Mouse (Mus musculus): Measurements from ENCODE around the gene Trpv4. TPM values are rescaled to one million over a fixed set of nuclear protein-coding genes. Genes with fewer than 3 reads are reported as not detected.

The Trpv4 gene
- polyA plus RNA-seq, 1 experiment = 1.5 TPM

GRCm38 (mm10) chr5:114669014-114669413 lies 10.8 kb upstream of the Trpv4 start:
- Histone ChIP-seq H3K4me3 (replicated peaks) (no peak overlapping the region), H3K9me3 (no peaks in the 10 kb centered on the region), H3K27me3 (replicated peaks) (peaks cover 6% of the 10 kb centered on the region), H3K4me1 (peaks cover 23% of the 10 kb centered on the region), H3K36me3 (replicated peaks; ENCODE audit: low read length) (peaks cover 31% of the 10 kb centered on the region)
- TF ChIP-seq FLI1 (IDR thresholded peaks at IDR 0.05; ENCODE audit: low read length) (no peak), GATA1 (IDR thresholded peaks at IDR 0.05; ENCODE audit: borderline replicate concordance, low read length) (no peak)

GRCm38 (mm10) chr5:114667228-114667856 lies 9.1 kb upstream of the Trpv4 start:
- H3K4me3 ChIP-seq (replicated peaks) = peak overlapping the region; percentile 92
- H3K9me3 ChIP-seq = no peaks in the 10 kb centered on the region
- H3K36me3 ChIP-seq (replicated peaks; ENCODE audit: low read length) = peaks cover 17% of the 10 kb centered on the region
- no peak for TF ChIP-seq FLI1 (IDR thresholded peaks at IDR 0.05; ENCODE audit: low read length)
- H3K4me1 ChIP-seq = peaks cover 27% of the 10 kb centered on the region
- H3K27me3 ChIP-seq (replicated peaks) = peaks cover 9% of the 10 kb centered on the region

- TF ChIP-seq GATA1 (IDR thresholded peaks at IDR 0.05; ENCODE audit: borderline replicate concordance, low read length) (no peak), FLI1 (IDR thresholded peaks at IDR 0.05; ENCODE audit: low read length) (no peak)
- peak overlapping the region; percentile 79 for H3K4me3 ChIP-seq (replicated peaks)
- H3K9me3 ChIP-seq = peaks cover under 1% of the 10 kb centered on the region
- H3K27me3 ChIP-seq (replicated peaks) = peaks cover 9% of the 10 kb centered on the region
- H3K4me1 ChIP-seq = peaks cover 30% of the 10 kb centered on the region
- H3K36me3 ChIP-seq (replicated peaks; ENCODE audit: low read length) = peaks cover 17% of the 10 kb centered on the region
Observed at GRCm38 (mm10) chr5:114666659-114667058, 8.4 kb upstream of the Trpv4 start.

- TF ChIP-seq FLI1 (IDR thresholded peaks at IDR 0.05; ENCODE audit: low read length) (no peak), GATA1 (IDR thresholded peaks at IDR 0.05; ENCODE audit: borderline replicate concordance, low read length) (no peak)
- Histone ChIP-seq H3K27me3 (replicated peaks) (peaks cover 20% of the 10 kb centered on the region), H3K4me3 (replicated peaks) (no peak overlapping the region), H3K9me3 (peaks cover 4% of the 10 kb centered on the region), H3K4me1 (peaks cover 46% of the 10 kb centered on the region), H3K36me3 (replicated peaks; ENCODE audit: low read length) (peaks cover 8% of the 10 kb centered on the region)
Observed at GRCm38 (mm10) chr5:114664750-114665149, 6.5 kb upstream of the Trpv4 start.

GRCm38 (mm10) chr5:114664139-114664538 lies 5.9 kb upstream of the Trpv4 start:
- no peak for TF ChIP-seq GATA1 (IDR thresholded peaks at IDR 0.05; ENCODE audit: borderline replicate concordance, low read length)
- H3K36me3 ChIP-seq (replicated peaks; ENCODE audit: low read length) = peaks cover 3% of the 10 kb centered on the region
- peaks cover 46% of the 10 kb centered on the region for H3K4me1 ChIP-seq
- H3K9me3 ChIP-seq = peaks cover 4% of the 10 kb centered on the region
- H3K27me3 ChIP-seq (replicated peaks) = peaks cover 27% of the 10 kb centered on the region
- no peak overlapping the region for H3K4me3 ChIP-seq (replicated peaks)

- H3K4me3 ChIP-seq (replicated peaks) = peak overlapping the region; percentile 51
- peaks cover 4% of the 10 kb centered on the region for H3K9me3 ChIP-seq
- TF ChIP-seq FLI1 (IDR thresholded peaks at IDR 0.05; ENCODE audit: low read length) (no peak), GATA1 (IDR thresholded peaks at IDR 0.05; ENCODE audit: borderline replicate concordance, low read length) (no peak)
- peaks cover 57% of the 10 kb centered on the region for H3K27me3 ChIP-seq (replicated peaks)
- H3K4me1 ChIP-seq = peaks cover 48% of the 10 kb centered on the region
- H3K36me3 ChIP-seq (replicated peaks; ENCODE audit: low read length) = no peaks in the 10 kb centered on the region
Observed at GRCm38 (mm10) chr5:114661029-114661428, 2.8 kb upstream of the Trpv4 start.

- TF ChIP-seq FLI1 (IDR thresholded peaks at IDR 0.05; ENCODE audit: low read length) (no peak), GATA1 (IDR thresholded peaks at IDR 0.05; ENCODE audit: borderline replicate concordance, low read length) (no peak)
- peak overlapping the region; percentile 17 for H3K4me3 ChIP-seq (replicated peaks)
- H3K36me3 ChIP-seq (replicated peaks; ENCODE audit: low read length) = no peaks in the 10 kb centered on the region
- H3K4me1 ChIP-seq = peaks cover 49% of the 10 kb centered on the region
- H3K27me3 ChIP-seq (replicated peaks) = peaks cover 81% of the 10 kb centered on the region
- peaks cover 4% of the 10 kb centered on the region for H3K9me3 ChIP-seq
Observed at GRCm38 (mm10) chr5:114657426-114657825, 795 bp downstream of the Trpv4 start.

- no peaks in the 10 kb centered on the region for H3K36me3 ChIP-seq (replicated peaks; ENCODE audit: low read length)
- H3K4me1 ChIP-seq = peaks cover 51% of the 10 kb centered on the region
- TF ChIP-seq GATA1 (IDR thresholded peaks at IDR 0.05; ENCODE audit: borderline replicate concordance, low read length) = no peak
- TF ChIP-seq FLI1 (IDR thresholded peaks at IDR 0.05; ENCODE audit: low read length) = no peak
- no peaks in the 10 kb centered on the region for H3K9me3 ChIP-seq
- H3K4me3 ChIP-seq (replicated peaks) = no peak overlapping the region
- peaks cover 87% of the 10 kb centered on the region for H3K27me3 ChIP-seq (replicated peaks)
Observed at GRCm38 (mm10) chr5:114656305-114656704, 1.9 kb downstream of the Trpv4 start.

GRCm38 (mm10) chr5:114655721-114656120 lies 2.5 kb downstream of the Trpv4 start:
- no peak overlapping the region for H3K4me3 ChIP-seq (replicated peaks)
- TF ChIP-seq GATA1 (IDR thresholded peaks at IDR 0.05; ENCODE audit: borderline replicate concordance, low read length) = no peak
- no peak for TF ChIP-seq FLI1 (IDR thresholded peaks at IDR 0.05; ENCODE audit: low read length)
- H3K27me3 ChIP-seq (replicated peaks) = peaks cover 89% of the 10 kb centered on the region
- H3K4me1 ChIP-seq = peaks cover 52% of the 10 kb centered on the region
- H3K9me3 ChIP-seq = no peaks in the 10 kb centered on the region
- no peaks in the 10 kb centered on the region for H3K36me3 ChIP-seq (replicated peaks; ENCODE audit: low read length)

- no peak overlapping the region for H3K4me3 ChIP-seq (replicated peaks)
- no peaks in the 10 kb centered on the region for H3K36me3 ChIP-seq (replicated peaks; ENCODE audit: low read length)
- no peaks in the 10 kb centered on the region for H3K9me3 ChIP-seq
- peaks cover 62% of the 10 kb centered on the region for H3K4me1 ChIP-seq
- TF ChIP-seq GATA1 (IDR thresholded peaks at IDR 0.05; ENCODE audit: borderline replicate concordance, low read length) (no peak), FLI1 (IDR thresholded peaks at IDR 0.05; ENCODE audit: low read length) (no peak)
- peaks cover 84% of the 10 kb centered on the region for H3K27me3 ChIP-seq (replicated peaks)
Observed at GRCm38 (mm10) chr5:114653656-114654437, 4.4 kb downstream of the Trpv4 start.

All from megakaryocyte, embryonic 14.5 days (primary cell).